Mouse (Mus musculus) midbrain, embryonic 12.5 days (tissue): ENCODE results near the gene Gjc2. TPM values are rescaled to one million over a fixed set of nuclear protein-coding genes. Genes with fewer than 3 reads are reported as not detected.
A peak's percentile ranks its signal among the peaks of the same experiment; 100 is the strongest.

ENCODE experiments used
- ATAC-seq: fragments of 200-750 bp; cut with Nextera tagmentation; 2 replicates; pipeline ENCODE4 v1.8.0; 2017; ENCODE audit warnings: low read depth, moderate TSS enrichment, moderate library complexity; ENCODE audit not compliant: low FRiP score
- H3K27ac ChIP-seq: fragments of 300-500 bp; sonication (generic); replicated peaks from 2 replicates; pipeline ENCODE4 v1.5.1; 2016; ENCODE audit warnings: mild to moderate bottlenecking
- H3K27me3 ChIP-seq: fragments of 300-500 bp; sonication (generic); 2 replicates; pipeline ENCODE4 v1.6.1; 2016; ENCODE audit warnings: mild to moderate bottlenecking
- H3K36me3 ChIP-seq: fragments of 300-500 bp; sonication (generic); 2 replicates; pipeline ENCODE4 v1.6.1; 2016
- H3K4me1 ChIP-seq: fragments of 300-500 bp; sonication (generic); 2 replicates; pipeline ENCODE4 v1.6.1; 2016
- H3K4me2 ChIP-seq: fragments of 300-500 bp; sonication (generic); replicated peaks from 2 replicates; pipeline ENCODE4 v1.6.1; 2016; ENCODE audit warnings: mild to moderate bottlenecking, moderate library complexity
- H3K4me3 ChIP-seq: fragments of 300-500 bp; sonication (generic); 2 replicates; pipeline ENCODE4 v1.5.1; 2016; ENCODE audit warnings: mild to moderate bottlenecking
- H3K9ac ChIP-seq: fragments of 300-500 bp; sonication (generic); replicated peaks from 2 replicates; pipeline ENCODE4 v1.6.1; 2016; ENCODE audit warnings: mild to moderate bottlenecking, moderate library complexity
- H3K9me3 ChIP-seq: fragments of 300-500 bp; sonication (generic); 2 replicates; pipeline ENCODE4 v1.6.1; 2016; ENCODE audit warnings: mild to moderate bottlenecking
- WGBS: fragments of 180-500 bp; shearing (Covaris S2); methylation state at CpG from one replicate; pipeline ENCODE4 v1.1.7; 2016; 5-methylcytosine and 5-hydroxymethylcytosine counted together
- polyA plus RNA-seq: library from polyadenylated mRNA; unstranded; fragments of >200 nt; fragmentation: Nextera tagmentation; extraction: Ambion mirVana; gene quantifications from 2 replicates; pipeline ENCODE4 v1.2.1, GENCODE M21; 2016

The Gjc2 gene
- 0.10 TPM in 2 replicates for polyA plus RNA-seq

- Histone ChIP-seq H3K4me2 (no peak within 1 kb of the TSS), H3K27me3 (peaks cover 24% of the 10 kb centered on the region), H3K36me3 (peaks cover 25% of the 10 kb centered on the region), H3K9ac (peak within 1 kb of the TSS; percentile 1; the same call in 1 of the 2 replicates), H3K9me3 (no peaks in the 10 kb centered on the region), H3K27ac (no peak within 1 kb of the TSS), H3K4me1 (no peaks in the 10 kb centered on the region), H3K4me3 (no peak within 1 kb of the TSS)
- no peak for ATAC-seq
- 25% methylated on average over 3 of the region's 3 CpGs for WGBS
Observed at GRCm38 (mm10) chr11:59182864-59183331, at the start of gene Gjc2. Gene Gjc2 (minus strand): TSS chr11:59183213.

- Histone ChIP-seq H3K27me3 (peaks cover 15% of the 10 kb centered on the region), H3K9me3 (no peaks in the 10 kb centered on the region), H3K9ac (no peak overlapping the region), H3K36me3 (no peaks in the 10 kb centered on the region), H3K4me3 (no peak overlapping the region), H3K4me1 (peaks cover 9% of the 10 kb centered on the region), H3K4me2 (no peak overlapping the region), H3K27ac (no peak overlapping the region)
- no peak for ATAC-seq
- WGBS = 60% methylated on average over 2 of the region's 2 CpGs
Observed at GRCm38 (mm10) chr11:59232797-59233196, 49.8 kb upstream of the Gjc2 start.

GRCm38 (mm10) chr11:59230144-59230760 lies 47.2 kb upstream of the Gjc2 start:
- no peak overlapping the region for H3K9ac ChIP-seq
- H3K9me3 ChIP-seq = no peaks in the 10 kb centered on the region
- no peak overlapping the region for H3K4me3 ChIP-seq
- H3K36me3 ChIP-seq = no peaks in the 10 kb centered on the region
- peaks cover 30% of the 10 kb centered on the region for H3K4me1 ChIP-seq
- H3K27me3 ChIP-seq = peaks cover 4% of the 10 kb centered on the region; the same call in 1 of the 2 replicates
- H3K27ac ChIP-seq = no peak overlapping the region
- H3K4me2 ChIP-seq = no peak overlapping the region
- no peak for ATAC-seq
- WGBS = 17% methylated on average over 7 of the region's 7 CpGs

GRCm38 (mm10) chr11:59228122-59228953 lies 45.3 kb upstream of the Gjc2 start, which contains the start of gene Arf1:
Gene Arf1 (minus strand): TSS chr11:59228270.
- Histone ChIP-seq H3K27me3 (peaks cover 4% of the 10 kb centered on the region; the same call in 1 of the 2 replicates), H3K27ac (peak within 1 kb of the TSS; percentile 95), H3K4me2 (peak within 1 kb of the TSS; percentile 96), H3K4me3 (peak within 1 kb of the TSS; percentile 99), H3K9me3 (no peaks in the 10 kb centered on the region), H3K4me1 (peaks cover 39% of the 10 kb centered on the region), H3K36me3 (peaks cover 3% of the 10 kb centered on the region; the same call in 1 of the 2 replicates), H3K9ac (peak within 1 kb of the TSS; percentile 99)
- peak; percentile 94 for ATAC-seq
- WGBS = 5% methylated on average over 59 of the region's 59 CpGs

GRCm38 (mm10) chr11:59227604-59228121 lies 44.6 kb upstream of the Gjc2 start:
- peak; percentile 84 for ATAC-seq
- WGBS = 1% methylated on average over 46 of the region's 51 CpGs
- H3K4me1 ChIP-seq = peaks cover 41% of the 10 kb centered on the region
- H3K36me3 ChIP-seq = peaks cover 6% of the 10 kb centered on the region; the same call in 1 of the 2 replicates
- peaks cover 4% of the 10 kb centered on the region; the same call in 1 of the 2 replicates for H3K27me3 ChIP-seq
- H3K4me3 ChIP-seq = peak overlapping the region; percentile 99
- H3K9me3 ChIP-seq = no peaks in the 10 kb centered on the region
- H3K9ac ChIP-seq = peak overlapping the region; percentile 99
- peak overlapping the region; percentile 96 for H3K4me2 ChIP-seq
- peak overlapping the region; percentile 95 for H3K27ac ChIP-seq

- peaks cover 41% of the 10 kb centered on the region for H3K4me1 ChIP-seq
- ATAC-seq = no peak
- 9% methylated on average over 21 of the region's 21 CpGs for WGBS
Observed at GRCm38 (mm10) chr11:59226787-59227603, 44.0 kb upstream of the Gjc2 start.

GRCm38 (mm10) chr11:59226251-59226650 lies 43.2 kb upstream of the Gjc2 start:
- H3K4me1 ChIP-seq = peaks cover 41% of the 10 kb centered on the region

More at GRCm38 (mm10) chr11:59226787-59227603, 44.0 kb upstream of the Gjc2 start:
- Histone ChIP-seq H3K4me3 (peak overlapping the region; percentile 99), H3K4me2 (peak overlapping the region; percentile 96), H3K27ac (peak overlapping the region; percentile 95), H3K9me3 (no peaks in the 10 kb centered on the region), H3K9ac (peak overlapping the region; percentile 99), H3K36me3 (peaks cover 6% of the 10 kb centered on the region; the same call in 1 of the 2 replicates), H3K27me3 (peaks cover 4% of the 10 kb centered on the region; the same call in 1 of the 2 replicates)

GRCm38 (mm10) chr11:59225167-59225566 lies 42.2 kb upstream of the Gjc2 start:
- H3K4me3 ChIP-seq = no peak overlapping the region
- no peak for ATAC-seq
- 89% methylated on average over 2 of the region's 2 CpGs for WGBS
- no peaks in the 10 kb centered on the region for H3K9me3 ChIP-seq
- H3K27ac ChIP-seq = no peak overlapping the region
- no peak overlapping the region for H3K4me2 ChIP-seq
- H3K9ac ChIP-seq = no peak overlapping the region
- H3K36me3 ChIP-seq = peaks cover 10% of the 10 kb centered on the region
- peaks cover 39% of the 10 kb centered on the region for H3K4me1 ChIP-seq
- no peaks in the 10 kb centered on the region for H3K27me3 ChIP-seq

More at GRCm38 (mm10) chr11:59226251-59226650, 43.2 kb upstream of the Gjc2 start:
- H3K27me3 ChIP-seq = no peaks in the 10 kb centered on the region
- no peak overlapping the region for H3K27ac ChIP-seq
- H3K9me3 ChIP-seq = no peaks in the 10 kb centered on the region
- peak overlapping the region; percentile 99 for H3K9ac ChIP-seq
- no peak for ATAC-seq
- H3K4me3 ChIP-seq = peak overlapping the region; percentile 99
- peaks cover 6% of the 10 kb centered on the region; the same call in 1 of the 2 replicates for H3K36me3 ChIP-seq
- WGBS = 72% methylated on average over 3 of the region's 3 CpGs
- H3K4me2 ChIP-seq = peak overlapping the region; percentile 96

GRCm38 (mm10) chr11:59224470-59224869 lies 41.5 kb upstream of the Gjc2 start:
- peaks cover 39% of the 10 kb centered on the region for H3K4me1 ChIP-seq
- WGBS = 85% methylated on average over 2 of the region's 2 CpGs
- no peak overlapping the region for H3K9ac ChIP-seq

GRCm38 (mm10) chr11:59224025-59224424 lies 41.0 kb upstream of the Gjc2 start:
- no peaks in the 10 kb centered on the region for H3K9me3 ChIP-seq
- H3K36me3 ChIP-seq = peaks cover 19% of the 10 kb centered on the region
- no peak for ATAC-seq
- H3K27ac ChIP-seq = no peak overlapping the region
- 96% methylated on average over 3 of the region's 3 CpGs for WGBS
- no peak overlapping the region for H3K4me2 ChIP-seq
- H3K4me1 ChIP-seq = peaks cover 39% of the 10 kb centered on the region
- no peak overlapping the region for H3K4me3 ChIP-seq
- no peaks in the 10 kb centered on the region for H3K27me3 ChIP-seq
- no peak overlapping the region for H3K9ac ChIP-seq

More at GRCm38 (mm10) chr11:59224470-59224869, 41.5 kb upstream of the Gjc2 start:
- Histone ChIP-seq H3K27me3 (no peaks in the 10 kb centered on the region), H3K27ac (no peak overlapping the region), H3K9me3 (no peaks in the 10 kb centered on the region), H3K4me2 (no peak overlapping the region), H3K4me3 (no peak overlapping the region), H3K36me3 (peaks cover 15% of the 10 kb centered on the region)
- ATAC-seq = no peak

GRCm38 (mm10) chr11:59222306-59222705 lies 39.3 kb upstream of the Gjc2 start:
- WGBS = 92% methylated on average over 4 of the region's 4 CpGs
- Histone ChIP-seq H3K4me3 (no peak overlapping the region), H3K4me2 (no peak overlapping the region), H3K4me1 (peaks cover 32% of the 10 kb centered on the region), H3K27ac (no peak overlapping the region), H3K27me3 (no peaks in the 10 kb centered on the region), H3K36me3 (peaks cover 24% of the 10 kb centered on the region), H3K9ac (no peak overlapping the region), H3K9me3 (no peaks in the 10 kb centered on the region)
- ATAC-seq = no peak
